Mouse (Mus musculus) ovary, postnatal 10 days (tissue): ENCODE data around the gene Spats2.

ENCODE experiments used
- DNase-seq: peaks from one replicate; pipeline ENCODE4 v3.0.0; 2022; ENCODE audit warnings: low spot score

Gene Spats2

DNA sequence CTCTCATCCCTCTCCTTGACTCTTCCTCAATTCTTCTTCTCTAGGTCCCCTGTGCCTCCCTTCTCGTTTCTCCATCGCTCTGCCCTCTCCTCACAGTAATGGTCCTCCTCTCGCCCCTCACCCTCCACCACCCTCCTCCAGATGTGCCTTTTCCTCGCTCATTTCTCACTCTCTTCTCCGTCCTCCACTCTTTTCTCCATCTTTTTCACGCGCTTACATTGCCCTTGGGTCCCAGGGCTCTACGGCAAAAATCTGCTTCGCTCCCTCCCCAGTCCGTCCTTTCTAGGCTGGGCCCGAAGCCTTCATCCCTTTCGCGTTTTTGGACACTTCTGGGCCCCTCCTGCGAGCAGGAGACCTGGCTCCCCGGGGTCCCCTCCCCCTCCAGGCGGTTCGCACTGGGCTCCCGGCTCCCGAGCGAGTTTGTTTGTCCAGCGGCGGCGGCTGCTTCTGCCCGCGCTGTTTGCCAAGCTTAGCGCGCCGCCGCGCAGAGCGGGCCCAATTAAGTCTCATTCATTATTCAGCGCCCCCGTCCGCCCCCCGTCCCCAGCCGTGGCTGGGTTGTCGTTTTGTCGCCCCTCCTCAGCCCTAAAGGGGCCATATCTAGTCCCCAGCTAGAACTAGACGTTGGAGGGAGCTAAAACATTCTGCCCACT, 27.8 kb upstream of the Spats2 start:
- no peak for DNase-seq

DNA sequence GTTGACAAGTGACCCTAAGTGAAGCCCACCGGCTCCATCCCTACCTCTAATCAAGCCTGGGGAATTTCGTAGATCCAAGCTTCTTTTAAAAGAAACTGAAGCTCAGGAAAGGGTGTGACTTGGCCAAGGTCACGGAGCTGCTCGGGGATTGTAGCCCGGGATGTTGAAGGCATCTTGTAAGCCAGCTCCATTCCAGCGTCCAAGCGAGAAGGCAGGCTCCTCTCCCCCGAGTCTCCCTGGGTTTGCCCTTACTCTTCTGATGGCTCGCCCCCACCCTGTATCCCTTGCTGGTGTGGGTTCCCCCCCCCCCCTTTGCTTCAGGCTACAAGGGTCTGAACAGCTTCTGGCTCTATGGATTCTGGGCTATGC, 27.2 kb upstream of the Spats2 start:
- no peak for DNase-seq

DNA sequence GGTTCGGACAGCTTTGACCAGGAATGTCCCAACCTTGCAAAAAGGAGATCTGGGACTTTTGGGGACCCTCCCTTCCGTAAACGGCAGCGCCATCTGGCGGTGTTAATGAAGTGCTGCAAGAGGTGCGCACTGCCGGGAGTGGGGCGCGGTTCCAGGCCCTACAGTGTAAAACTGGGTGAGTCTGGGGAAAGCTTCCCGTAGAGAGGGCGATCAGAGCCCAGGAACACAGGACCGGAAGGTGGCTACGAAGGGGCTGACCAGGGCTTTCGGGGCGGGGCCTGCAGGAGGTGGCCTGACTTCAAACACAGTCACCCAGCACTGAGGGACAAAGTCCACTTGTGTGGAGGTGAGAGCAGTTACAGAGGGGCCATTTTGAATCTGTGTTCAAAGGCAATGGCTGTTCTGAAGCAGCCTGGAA, 26.6 kb upstream of the Spats2 start:
- no peak for DNase-seq

DNA sequence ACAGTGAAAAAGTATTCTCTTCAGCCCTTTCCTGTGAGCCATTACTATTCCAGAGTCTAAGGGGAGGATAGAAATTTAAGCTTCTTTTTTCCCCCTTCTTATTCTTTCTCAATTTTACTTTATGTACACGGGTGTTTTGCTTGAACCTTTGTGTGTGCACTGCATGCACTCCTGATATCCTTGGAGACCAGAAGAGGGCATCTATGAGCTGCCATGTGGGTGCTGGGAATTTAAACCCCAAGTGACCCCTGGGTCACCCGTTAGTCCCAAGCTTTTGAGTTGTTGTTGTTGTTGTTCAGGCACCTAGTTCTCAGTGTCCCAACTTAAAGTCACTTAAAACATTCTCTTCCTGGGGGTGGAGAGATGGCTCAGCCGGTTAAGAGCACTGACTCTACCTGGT, 25.7 kb upstream of the Spats2 start:
- no peak for DNase-seq

DNA sequence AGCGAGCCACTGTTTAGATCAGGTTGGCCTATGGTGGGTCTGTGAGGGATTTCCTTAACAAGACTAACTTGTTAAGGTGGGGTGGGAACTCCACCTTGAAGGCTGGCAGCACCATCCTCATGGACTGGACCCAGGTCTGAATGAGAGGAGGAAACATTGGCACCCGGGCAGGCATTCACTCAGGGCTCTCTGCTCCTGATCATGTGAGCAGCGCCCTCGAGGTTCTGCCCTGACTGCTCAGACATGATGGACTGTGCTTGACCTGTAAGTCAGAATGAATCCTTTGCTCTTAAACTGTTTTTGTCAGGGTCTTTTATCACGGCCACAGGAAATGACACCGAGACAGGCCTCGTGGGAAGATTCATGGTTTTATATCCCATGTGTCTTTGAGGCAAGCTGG, 20.5 kb upstream of the Spats2 start:
- DNase-seq: no peak

DNA sequence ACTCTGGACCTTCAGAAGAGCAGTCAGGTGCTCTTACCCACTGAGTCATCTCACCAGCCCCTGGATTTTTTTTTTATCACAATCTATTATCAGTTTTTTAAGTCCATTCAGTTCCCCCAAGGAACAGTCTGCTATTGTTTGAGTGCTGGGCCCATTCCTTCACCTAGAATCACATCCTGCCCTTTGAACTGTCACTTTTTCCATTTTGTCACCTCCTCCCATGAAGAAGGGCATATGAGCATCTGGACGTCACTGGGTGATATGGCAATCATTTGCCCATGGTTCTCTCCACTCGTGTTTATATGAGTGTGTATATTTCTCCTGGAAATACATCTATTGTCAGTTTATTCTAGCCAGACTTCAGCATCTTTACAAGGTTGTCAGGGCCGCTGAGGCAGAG, 17.9 kb upstream of the Spats2 start:
- DNase-seq: no peak

DNA sequence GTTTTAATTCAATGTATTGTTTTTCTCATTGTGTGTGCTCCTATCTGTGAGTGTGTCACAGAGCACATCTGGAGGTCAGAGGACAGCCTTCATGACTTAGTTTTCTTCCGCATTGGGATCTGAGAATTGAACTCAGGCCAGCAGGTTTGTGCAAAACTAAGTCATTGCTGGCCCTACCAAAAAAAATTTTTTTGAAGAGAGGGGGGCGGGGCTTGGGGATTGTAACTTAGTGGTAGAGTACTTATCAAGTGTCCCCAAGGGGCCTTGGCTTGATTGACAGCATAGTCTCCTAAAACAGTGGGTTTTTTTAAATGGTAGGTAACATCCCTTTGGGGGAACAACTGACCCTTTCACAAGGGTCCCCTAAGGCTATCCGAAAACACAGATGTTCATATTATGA, 14.6 kb upstream of the Spats2 start:
- DNase-seq: no peak

DNA sequence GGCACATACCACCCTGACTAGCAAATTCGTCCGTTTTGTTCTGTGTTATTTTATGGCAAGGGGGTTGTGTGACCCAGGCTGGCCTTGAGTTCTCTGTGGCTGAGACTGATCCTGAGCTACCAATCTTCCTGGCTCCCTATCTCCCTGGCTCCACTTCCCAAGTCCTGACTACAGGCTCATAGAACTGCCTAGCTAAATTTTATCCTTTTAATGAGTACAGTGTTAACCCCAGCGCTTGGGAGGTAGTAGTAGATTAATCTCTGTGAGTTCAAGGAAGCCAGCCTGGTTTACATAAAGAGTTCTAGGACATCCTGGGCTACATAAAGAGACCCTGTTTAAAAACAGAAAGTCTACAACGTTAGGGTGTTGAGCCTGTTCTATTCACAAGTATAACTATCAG, 13.9 kb upstream of the Spats2 start:
- no peak for DNase-seq

DNA sequence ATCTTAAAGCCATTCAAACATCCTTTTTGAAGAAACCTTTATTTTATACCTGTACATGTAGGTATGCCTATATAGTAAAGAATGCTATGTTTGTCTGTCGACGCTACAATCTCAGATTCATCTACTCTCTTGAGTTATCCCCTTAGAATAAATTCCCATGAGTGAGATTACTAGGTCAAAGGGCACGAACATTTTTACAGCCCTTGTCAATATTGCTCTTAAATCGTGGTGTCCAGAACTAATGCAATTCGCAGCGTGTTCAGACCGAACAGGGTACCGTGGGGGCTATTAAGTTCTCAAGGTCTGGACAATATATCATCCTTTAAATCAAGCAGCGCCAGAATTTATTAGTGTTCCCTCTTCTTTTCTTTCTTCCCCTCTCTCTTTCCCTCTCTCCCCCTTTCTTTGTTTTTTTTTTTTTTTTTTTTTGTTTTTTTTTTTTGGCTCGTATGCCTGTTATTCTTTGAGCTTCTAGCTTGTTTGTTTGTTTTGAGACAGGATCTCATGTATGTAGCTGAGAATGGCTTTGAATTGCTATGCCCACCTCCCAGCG, 12.8 kb upstream of the Spats2 start:
- no peak for DNase-seq

DNA sequence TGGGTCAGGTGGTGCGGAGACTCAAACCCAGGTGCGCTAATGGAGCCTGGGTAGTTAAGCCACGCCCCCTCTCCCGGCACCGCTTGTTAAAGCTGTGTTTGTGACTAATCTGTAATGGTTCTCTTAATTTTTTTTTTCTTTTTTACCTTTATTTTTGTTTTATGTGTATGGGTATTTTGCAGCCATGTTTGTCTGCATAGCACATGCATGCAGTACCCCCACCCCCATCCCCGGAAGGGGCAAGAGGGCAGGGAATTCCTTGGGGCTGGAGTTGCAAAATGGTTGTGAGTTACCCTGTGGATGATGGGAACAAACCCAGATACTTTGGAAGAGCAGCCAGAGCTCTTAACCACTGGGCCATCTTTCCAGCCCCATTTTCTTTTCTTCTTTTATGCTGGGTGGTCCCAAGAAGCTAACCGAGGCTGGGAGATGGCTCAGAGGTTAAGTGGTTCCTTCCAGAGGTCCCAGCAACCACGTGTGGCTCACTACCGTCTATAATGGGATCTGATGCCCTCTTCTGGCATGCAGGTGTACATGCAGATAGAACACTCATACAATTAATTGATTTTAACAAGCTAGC, 12.2 kb upstream of the Spats2 start:
- DNase-seq: no peak

DNA sequence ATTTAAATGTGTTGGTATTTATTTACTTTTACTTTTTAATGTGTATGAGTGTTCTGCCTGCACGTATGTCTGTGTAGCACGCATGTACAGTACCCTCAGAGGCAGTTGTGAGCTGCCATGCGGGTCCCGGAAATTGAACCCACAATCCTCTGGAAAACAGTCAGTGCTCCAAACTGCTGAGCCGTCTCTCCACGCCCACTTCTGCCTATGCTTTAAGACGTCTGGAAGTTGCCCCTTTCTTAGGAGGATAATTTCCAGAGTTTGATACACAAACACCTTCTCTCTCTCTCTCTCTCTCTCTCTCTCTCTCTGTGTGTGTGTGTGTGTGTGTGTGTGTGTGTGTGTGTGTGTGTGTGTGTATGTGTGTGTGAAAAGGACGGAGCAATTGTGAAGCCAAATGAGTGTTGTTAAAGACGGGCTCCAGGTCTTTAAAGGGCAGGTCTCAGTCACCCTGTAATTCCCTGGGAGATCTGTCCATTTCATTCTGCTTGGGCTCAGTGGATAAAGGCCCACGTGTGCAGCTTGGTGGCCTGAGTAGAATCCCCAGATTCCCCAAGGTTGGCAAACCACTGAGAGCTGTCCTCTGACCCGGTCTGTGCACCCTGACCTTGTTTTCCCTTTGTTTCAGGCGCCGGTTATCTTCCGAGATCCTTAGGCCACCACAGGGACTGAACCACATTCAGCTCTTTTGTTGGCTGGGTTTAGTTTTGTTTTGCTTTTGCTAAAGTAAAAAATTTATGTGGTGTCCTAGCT, 11.2 kb upstream of the Spats2 start:
- DNase-seq: no peak

DNA sequence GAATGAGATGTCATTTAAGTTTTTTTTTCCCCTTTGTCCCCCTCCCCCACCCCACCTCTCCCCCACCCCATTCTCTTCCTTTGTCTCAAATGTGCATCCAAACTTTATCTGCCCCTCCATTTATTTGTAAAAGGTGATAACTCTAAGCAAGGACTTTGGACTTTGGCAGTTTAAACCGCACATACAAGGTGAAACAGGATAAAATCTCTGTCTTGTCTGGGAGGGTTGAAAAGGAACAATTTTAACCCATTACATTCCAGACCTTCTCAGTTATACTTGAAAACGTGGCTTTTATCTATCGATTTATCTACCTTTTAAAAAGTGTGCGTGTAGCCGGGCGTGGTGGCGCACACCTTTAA, 10.7 kb upstream of the Spats2 start:
- no peak for DNase-seq

DNA sequence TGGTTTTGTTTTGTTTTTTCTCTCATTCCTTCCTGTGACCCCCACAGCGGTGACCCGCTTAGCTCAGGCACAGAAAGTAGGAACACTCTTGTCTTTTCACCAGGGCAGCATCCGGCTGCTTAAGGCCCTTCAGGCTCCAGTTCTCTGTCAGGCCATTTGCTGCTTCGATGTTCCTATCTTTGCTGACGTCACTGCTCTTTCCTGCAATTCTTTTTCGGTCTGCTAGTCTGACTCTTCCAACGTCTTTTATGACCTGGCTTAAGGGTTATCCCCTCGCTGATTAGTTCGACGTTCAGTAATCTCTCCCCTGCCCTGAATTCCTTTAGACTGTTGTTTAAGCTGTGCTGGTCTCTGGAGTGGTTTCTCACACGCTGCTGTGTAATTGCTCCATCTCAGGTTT, 9.2 kb upstream of the Spats2 start:
- no peak for DNase-seq

DNA sequence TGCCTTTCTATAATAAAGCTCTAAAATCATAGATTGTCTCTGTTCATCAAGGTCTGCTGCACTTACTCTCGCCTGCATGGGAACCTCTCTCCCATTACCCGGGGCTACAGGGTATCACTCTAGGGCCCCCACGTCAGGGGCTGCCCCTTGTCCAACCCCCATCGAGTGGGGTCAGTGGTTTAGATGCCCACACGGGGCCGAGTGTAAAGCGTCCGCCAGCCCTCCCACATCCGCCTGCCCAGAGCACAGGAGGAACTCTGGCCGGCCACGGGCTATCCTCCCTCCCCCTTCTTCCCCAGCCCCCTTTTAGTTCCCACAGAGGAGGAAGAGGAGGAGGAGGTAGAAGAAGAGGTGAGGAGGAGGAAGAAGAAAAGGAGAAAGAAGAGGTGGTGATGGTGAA, 4.9 kb upstream of the Spats2 start:
- no peak for DNase-seq

DNA sequence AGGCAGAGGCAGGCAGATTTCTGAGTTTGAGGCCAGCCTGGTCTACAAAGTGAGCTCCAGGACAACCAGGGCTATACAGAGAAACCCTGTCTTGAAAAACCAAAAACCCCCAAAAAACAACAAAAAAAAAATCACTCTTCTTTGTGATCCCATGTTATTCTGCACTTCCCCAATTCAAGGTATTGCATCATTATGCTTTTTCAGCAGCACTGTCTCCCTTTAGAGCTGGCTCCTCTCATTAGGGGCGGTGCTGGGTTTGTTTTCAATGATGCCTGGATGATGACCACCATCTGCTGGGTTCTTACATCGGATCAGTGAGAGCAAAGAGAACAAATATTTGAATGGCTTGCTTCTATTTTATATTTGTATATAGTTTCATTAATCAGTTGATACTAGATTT, 3.1 kb upstream of the Spats2 start:
- no peak for DNase-seq

DNA sequence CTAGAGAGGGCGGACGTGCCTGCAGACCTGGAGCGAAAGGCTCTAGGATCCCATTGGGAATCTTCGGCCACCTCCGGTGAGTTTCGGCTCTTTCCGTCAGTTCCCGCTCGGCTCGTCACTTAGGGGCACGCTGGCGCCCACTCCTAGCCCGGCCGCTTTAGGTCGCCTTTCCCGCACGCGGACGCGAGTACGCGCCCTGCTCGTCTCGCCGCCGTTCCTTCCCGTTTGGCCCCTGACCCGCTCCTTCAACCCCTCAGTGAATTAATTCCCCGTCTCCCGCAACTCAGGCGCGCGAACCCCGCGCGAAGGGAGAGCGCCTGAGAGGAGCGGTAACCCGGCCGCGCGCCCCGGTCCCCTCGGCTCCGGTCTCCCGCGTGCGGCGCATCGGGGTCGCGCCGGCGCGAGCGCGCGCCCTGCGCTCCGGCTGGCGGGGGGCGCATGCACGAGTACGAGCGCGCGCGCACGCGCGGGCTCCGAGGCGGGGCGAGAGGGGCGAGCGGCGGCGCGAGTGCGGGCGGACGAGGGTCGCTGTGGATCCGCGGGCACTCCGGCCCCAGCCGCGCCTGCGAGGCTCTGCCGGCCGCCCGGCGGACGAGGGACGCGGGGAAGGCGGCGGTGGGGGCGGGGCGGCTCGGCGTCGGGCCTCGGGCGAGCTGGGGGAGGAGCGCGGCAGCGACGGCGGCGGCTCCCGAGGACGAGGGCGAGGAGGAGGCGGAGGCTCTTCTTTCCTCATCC, 532 bp downstream of the Spats2 start:
- DNase-seq: peak; percentile 90

DNA sequence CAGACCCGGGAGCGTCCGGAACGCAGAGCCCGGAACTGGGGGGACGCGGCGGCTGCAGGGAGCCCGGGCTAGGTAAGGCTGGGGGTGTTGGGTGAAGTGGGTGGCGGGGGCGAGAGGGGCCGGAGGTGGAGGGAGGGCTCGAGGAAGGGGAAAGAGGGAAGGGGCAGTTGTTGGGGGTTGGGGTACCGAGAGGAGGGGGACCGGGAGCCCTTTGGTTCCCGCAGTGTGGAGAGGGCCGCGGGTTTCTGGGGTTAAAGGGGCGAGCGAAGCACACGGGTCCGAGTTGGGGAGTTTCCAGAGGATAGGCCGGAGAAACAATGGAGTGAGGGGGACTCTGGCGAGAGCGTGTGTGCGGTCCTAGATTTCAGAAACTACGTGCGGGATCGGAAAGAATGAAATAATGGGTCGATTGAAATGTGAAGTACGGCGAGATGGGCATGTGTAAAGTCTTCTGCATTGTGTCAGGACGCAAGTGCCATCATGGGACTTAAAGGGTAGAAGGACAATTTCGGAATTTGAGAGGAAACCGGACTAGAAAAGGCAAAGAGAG, 1.2 kb downstream of the Spats2 start:
- no peak for DNase-seq

DNA sequence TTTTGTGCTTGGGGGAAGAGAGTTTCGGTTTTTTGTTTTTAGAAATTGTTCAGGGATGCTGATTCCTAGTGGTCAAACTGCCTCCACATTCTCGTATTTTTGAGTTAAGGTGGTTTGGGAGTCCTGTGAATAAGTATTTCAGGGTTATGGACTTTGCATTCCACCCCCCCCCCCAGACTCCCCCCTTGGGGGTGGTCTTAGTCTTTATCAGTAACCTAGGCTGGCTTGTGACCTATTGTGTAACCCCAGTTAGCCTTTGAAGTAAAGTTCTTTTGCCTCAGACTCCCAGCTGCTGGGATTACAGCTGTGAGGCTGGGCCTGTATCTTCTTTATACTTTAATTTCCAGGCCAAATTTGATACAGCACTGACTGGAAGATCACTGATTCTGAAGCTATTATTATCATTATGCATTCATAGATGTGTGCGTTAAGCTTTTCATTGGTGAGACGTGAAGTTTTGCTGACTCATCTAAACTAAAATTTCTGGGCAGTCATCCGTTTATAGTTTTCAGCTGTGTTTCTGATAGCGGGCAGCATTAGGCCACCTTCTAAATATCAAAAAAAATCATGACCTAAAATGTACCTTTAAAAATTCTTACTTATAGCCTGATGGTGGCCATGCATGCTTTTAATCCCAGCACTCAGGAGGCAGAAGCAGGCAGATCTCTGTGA, 2.3 kb downstream of the Spats2 start:
- no peak for DNase-seq

DNA sequence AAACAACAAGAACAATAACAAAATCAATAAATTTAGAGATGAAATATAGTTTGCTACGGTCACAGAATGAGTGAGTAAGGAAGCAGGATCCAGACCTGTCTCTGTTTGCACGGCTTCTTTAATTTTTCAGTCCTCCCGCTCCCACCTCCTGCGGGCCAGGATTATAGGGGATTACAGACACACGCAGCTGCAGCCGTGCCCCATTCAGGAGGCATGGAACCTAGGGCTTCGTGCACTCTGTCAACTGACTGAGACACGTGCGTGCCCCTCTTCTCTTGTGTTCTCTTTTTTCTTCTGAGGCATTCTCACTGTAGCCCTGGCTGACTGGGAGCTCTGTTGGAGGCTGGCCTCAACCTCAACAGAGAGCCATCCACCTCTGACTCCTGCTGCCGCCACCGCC, 3.7 kb downstream of the Spats2 start:
- DNase-seq: no peak

DNA sequence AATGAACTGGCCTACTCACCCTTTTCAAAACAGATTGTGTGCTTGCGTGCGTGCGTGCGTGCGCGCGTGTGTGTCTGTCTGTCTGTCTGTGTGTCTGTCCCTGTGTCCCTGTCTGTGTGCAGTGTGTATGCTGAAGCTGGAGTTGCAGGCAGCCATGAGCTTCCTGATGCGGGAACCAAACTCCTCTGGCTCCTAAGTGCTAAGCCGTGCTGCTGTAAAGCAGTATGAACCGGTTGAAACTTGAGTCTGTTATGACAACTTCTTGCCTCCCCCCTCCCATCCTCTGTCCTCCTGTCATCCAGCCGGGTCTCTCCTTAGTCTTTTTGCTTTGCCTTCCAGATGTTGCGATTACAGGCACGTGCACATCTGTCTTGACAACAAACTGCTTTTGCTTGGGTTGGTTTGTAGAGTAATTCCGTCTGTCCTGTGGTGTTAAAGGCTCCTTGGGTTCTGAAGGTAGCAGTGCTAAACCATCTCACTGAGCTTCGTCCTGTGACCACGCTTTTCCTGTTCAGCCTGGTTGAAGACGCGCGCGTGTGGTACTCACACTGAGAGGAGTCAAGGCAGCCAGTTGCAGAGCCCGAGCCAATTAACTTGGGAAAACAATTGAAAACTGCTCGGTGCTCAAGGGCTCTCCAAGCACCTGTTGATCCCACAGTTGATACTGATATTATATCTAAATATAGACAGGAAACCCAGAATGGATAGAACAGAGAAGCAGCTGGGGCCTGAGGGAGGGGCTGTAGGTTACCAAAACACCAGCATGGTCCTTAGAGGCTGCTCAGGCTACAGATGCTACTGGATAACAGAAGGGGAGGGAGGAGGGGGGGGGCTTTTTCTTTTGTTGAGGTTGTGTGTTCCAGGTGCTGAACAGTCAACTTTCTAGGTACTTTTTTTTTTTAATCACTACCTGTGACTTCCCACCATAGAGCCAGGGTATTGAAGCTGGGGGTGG, 4.5 kb downstream of the Spats2 start:
- DNase-seq: no peak

DNA sequence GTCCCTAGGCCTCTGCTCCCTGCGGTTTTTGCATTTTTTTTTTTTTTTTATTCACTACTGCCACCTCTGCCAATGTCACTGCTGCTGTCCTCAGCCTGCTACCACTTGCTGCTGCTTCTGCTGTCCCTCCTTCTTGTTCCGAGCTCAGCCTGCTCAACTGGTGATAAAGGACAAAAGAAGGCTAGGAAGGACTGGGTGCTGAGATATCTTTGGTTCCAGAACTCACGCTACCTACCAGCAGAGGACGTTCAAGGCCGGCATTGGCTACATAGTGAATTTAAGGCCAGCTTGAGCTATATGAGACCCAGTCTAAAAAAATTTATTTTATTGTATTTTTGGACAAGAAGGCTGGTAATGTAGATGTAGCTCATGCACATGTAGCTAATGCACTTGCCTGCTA, 12.7 kb downstream of the Spats2 start:
- no peak for DNase-seq
